Comparison of ENCODE assay signal across 22 mouse cellular contexts in the genomic region with DNA sequence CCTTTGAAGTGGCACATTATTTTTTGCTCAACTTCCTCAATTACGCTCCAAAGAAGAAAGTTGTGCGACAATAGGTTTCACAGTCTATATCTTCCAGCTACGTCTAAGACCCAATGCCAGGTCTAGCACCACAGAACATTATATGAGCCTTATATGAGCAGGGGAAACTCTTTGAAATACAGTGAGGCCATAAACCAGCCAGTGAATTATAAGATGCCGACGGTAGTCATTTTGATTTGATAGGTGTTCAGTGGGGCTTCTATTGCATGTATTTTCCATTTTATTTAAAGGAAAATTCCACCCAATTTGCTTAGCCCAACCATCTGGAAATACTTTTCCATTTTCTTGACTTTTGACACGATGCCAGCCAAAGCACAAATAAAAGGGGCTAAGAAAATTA.
"Had no signal": no experiment of that assay in that cellular context is flagged by ENCODE, and none has a peak within 500 bp of the region (broad histone marks: within the 10 kb centered on the region; RNA-seq: fewer than 3 reads in every experiment).

No protein-coding gene starts in this region.

- H3K36me3 ChIP-seq: heart, embryonic 13.5 days; heart, embryonic 15.5 days; hindbrain, embryonic 10.5 days; hindbrain, embryonic 12.5 days; intestine, embryonic 15.5 days; liver, embryonic 12.5 days had no signal

- H3K4me1 ChIP-seq: heart, embryonic 13.5 days; heart, embryonic 15.5 days; hindbrain, embryonic 10.5 days; intestine, embryonic 15.5 days; liver, embryonic 12.5 days had no signal

- H3K9me3 ChIP-seq: heart, embryonic 13.5 days; heart, embryonic 15.5 days; hindbrain, embryonic 10.5 days; hindbrain, embryonic 12.5 days; intestine, embryonic 15.5 days; liver, embryonic 12.5 days had no signal

- H3K9ac ChIP-seq: heart, embryonic 13.5 days; heart, embryonic 15.5 days; hindbrain, embryonic 12.5 days; hindbrain, embryonic 14.5 days; intestine, embryonic 15.5 days; liver, embryonic 12.5 days; liver, embryonic 14.5 days had no signal

- ATAC-seq: hindbrain, embryonic 16.5 days; inflammation-experienced regulatory T-cells, adult 6 months; intestine, embryonic 15.5 days; intestine, postnatal 0 days; liver, embryonic 12.5 days had no signal

- H3K4me3 ChIP-seq: heart, embryonic 13.5 days; heart, embryonic 15.5 days; hindbrain, embryonic 10.5 days; hindbrain, embryonic 12.5 days; intestine, embryonic 15.5 days; layer of hippocampus, adult 2 months; left cerebral cortex, adult 2 months; liver, embryonic 12.5 days had no signal

- DNase-seq: gastrocnemius, postnatal 25 days; heart, adult 18-20 months; heart, postnatal 36 days; kidney, adult 18-20 months; kidney, adult 8-10 months; kidney, postnatal 10 days; kidney, postnatal 25 days; kidney, postnatal 4 days had no signal

- H3K4me2 ChIP-seq: heart, embryonic 11.5 days; heart, embryonic 13.5 days; heart, embryonic 15.5 days; hindbrain, embryonic 12.5 days; hindbrain, embryonic 14.5 days; intestine, embryonic 15.5 days; liver, embryonic 12.5 days had no signal

- H3K27me3 ChIP-seq: heart, embryonic 13.5 days; heart, embryonic 15.5 days; hindbrain, embryonic 12.5 days; intestine, embryonic 15.5 days; liver, embryonic 12.5 days had no signal

- H3K27ac ChIP-seq: heart, embryonic 13.5 days; heart, embryonic 15.5 days; hindbrain, embryonic 10.5 days; hindbrain, embryonic 12.5 days; hindbrain, embryonic 14.5 days; intestine, embryonic 15.5 days; layer of hippocampus, adult 2 months; left cerebral cortex, adult 2 months; liver, embryonic 12.5 days; liver, embryonic 14.5 days had no signal
